Mouse (Mus musculus) lung, adult 2 months (tissue): Measurements from ENCODE around the gene Metap1d.

Experiments
- CTCF ChIP-seq: fragments of 200-500 bp; IDR thresholded peaks from 2 replicates; pipeline ENCODE4 v1.5.1; 2011; ENCODE audit warnings: mild to moderate bottlenecking, low read length, control low read depth; ENCODE audit not compliant: insufficient read depth
- POLR2A ChIP-seq: fragments of 200-500 bp; IDR thresholded peaks from 2 replicates; pipeline ENCODE4 v1.6.1; 2011; ENCODE audit warnings: low read depth, mild to moderate bottlenecking, control low read depth, low read length, borderline replicate concordance; ENCODE audit errors: extremely low read depth

DNA sequence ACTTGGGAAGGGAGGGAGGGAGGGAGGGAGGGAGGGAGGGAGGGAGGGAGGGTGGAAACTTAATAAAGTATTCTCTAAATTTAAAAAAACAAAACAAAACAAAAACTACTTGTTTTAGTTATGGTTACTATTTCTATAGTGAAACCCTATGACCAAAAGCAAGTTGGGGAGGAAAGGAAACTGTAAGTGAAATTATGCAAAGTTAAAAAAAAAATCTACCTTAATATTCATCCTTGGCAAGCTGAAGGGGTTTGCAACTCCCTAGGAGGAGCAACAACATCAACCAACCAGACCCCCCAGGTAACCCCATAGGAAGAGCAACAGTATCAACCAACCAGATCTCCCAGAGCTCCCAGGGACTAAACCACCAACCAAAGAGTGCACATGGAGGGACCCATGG, 38.2 kb downstream of the Metap1d start:
- no peak for TF ChIP-seq POLR2A
- TF ChIP-seq CTCF = no peak
